10 mouse cellular contexts compared by ENCODE assay signal in genomic region chr4:134557626-134558249, GRCm38 (mm10). TPM values are rescaled to one million over a fixed set of nuclear protein-coding genes. Genes with fewer than 3 reads are reported as not detected.
A peak's percentile ranks its signal among the peaks of the same experiment; 100 is the strongest.
DNase-seq lines count a peak whose midpoint lies in the region; ATAC-seq lines count a peak whose summit lies in the region.
"Had no signal": no experiment of that assay in that cellular context is flagged by ENCODE, and none has a peak within 500 bp of the region (broad histone marks: within the 10 kb centered on the region; RNA-seq: fewer than 3 reads in every experiment).

No protein-coding gene starts in this region.

- peaks cover 5% of the 10 kb centered on the region; the same call in 1 of the 2 replicates for H3K4me1 ChIP-seq in kidney, embryonic 16.5 days (ENCODE audit: insufficient read depth, low read length)
- peaks cover 18% of the 10 kb centered on the region for H3K4me1 ChIP-seq in embryonic facial prominence, embryonic 15.5 days

- no peak for DNase-seq in kidney, adult 9 months
- DNase-seq in R1 (ENCODE audit: low read depth, low spot score) = peak; percentile 74
- DNase-seq in testis, postnatal 14 days (ENCODE audit: low spot score) = no peak
- DNase-seq in kidney, postnatal 10 days = no peak
- DNase-seq: lung, embryonic 14.5 days had no signal

- no peaks in the 10 kb centered on the region for H3K27me3 ChIP-seq in kidney, embryonic 16.5 days (ENCODE audit: insufficient read depth, low read length)
- no peaks in the 10 kb centered on the region for H3K27me3 ChIP-seq in embryonic facial prominence, embryonic 15.5 days

- peak overlapping the region; percentile 18; the same call in 1 of the 2 replicates for H3K27ac ChIP-seq in kidney, embryonic 16.5 days (ENCODE audit: low read length)
- H3K27ac ChIP-seq in embryonic facial prominence, embryonic 15.5 days (replicated peaks) = peak overlapping the region; percentile 78

- no peaks in the 10 kb centered on the region for H3K36me3 ChIP-seq in kidney, embryonic 16.5 days (ENCODE audit: insufficient read depth, low read length)
- no peaks in the 10 kb centered on the region for H3K36me3 ChIP-seq in embryonic facial prominence, embryonic 15.5 days

- 15% methylated on average over 16 of the region's 16 CpGs for WGBS in kidney, embryonic 16.5 days
- WGBS in embryonic facial prominence, embryonic 15.5 days = 12% methylated on average over 16 of the region's 16 CpGs

- H3K9me3 ChIP-seq in kidney, embryonic 16.5 days (ENCODE audit: low read length) = no peaks in the 10 kb centered on the region
- H3K9me3 ChIP-seq in embryonic facial prominence, embryonic 15.5 days (replicated peaks) = no peaks in the 10 kb centered on the region

- no peak; the same call in 1 of the 2 replicates for ATAC-seq in kidney, embryonic 16.5 days (ENCODE audit: low FRiP score, low TSS enrichment)
- ATAC-seq in embryonic facial prominence, embryonic 15.5 days (ENCODE audit: insufficient number of reproducible peaks, low FRiP score, low TSS enrichment, low read depth) = no peak
- peak; percentile 48 for ATAC-seq in megakaryocyte progenitor cell, adult 5-6 weeks (replicated peaks; ENCODE audit: poor library complexity)
- no peak for ATAC-seq in activated CD4-positive, CD25-positive, alpha-beta regulatory T cell, adult 4 months
- ATAC-seq: forebrain, embryonic 16.5 days had no signal

- no peak overlapping the region for H3K4me3 ChIP-seq in kidney, embryonic 16.5 days (ENCODE audit: low read length)
- H3K4me3 ChIP-seq in embryonic facial prominence, embryonic 15.5 days (replicated peaks) = no peak overlapping the region

- H3K4me2 ChIP-seq in kidney, embryonic 16.5 days (replicated peaks; ENCODE audit: low read depth, low read length) = no peak overlapping the region
- H3K4me2 ChIP-seq in embryonic facial prominence, embryonic 15.5 days (replicated peaks) = 0 out of 2 replicates have a peak overlapping the region, but pooled peaks have one; percentile 6
- H3K4me2 ChIP-seq: lung, embryonic 14.5 days had no signal

- H3K9ac ChIP-seq in kidney, embryonic 16.5 days (replicated peaks; ENCODE audit: low read length) = no peak overlapping the region
- H3K9ac ChIP-seq in embryonic facial prominence, embryonic 15.5 days = no peak overlapping the region
- H3K9ac ChIP-seq: lung, embryonic 14.5 days had no signal

RNA-seq across cellular contexts. Expression of gene Selenon, which starts 5.8 kb away (rescaled TPM):
- 9.5 and 9.7 TPM in 2 replicates for polyA plus RNA-seq in kidney, embryonic 16.5 days (2015; fragmentation: Nextera tagmentation; extraction: Ambion mirVana)
- 19.8 and 29.8 TPM in 2 replicates for polyA plus RNA-seq in embryonic facial prominence, embryonic 15.5 days (2015; fragmentation: Nextera tagmentation; extraction: Ambion mirVana)
- 31.0 and 32.8 TPM in 2 replicates for total RNA-seq in megakaryocyte progenitor cell, adult 5-6 weeks (2015)
- 6.0 and 7.0 TPM in 2 replicates for total RNA-seq in megakaryocyte progenitor cell, adult 5-6 weeks (2017)
- under 1 TPM in 1 of 2 experiments, not detected in 1; 0.48 TPM for polyA plus RNA-seq in activated CD4-positive, CD25-positive, alpha-beta regulatory T cell, adult 4 months (2017; shearing (Covaris generic))

RNA-seq across cellular contexts. Expression of gene Mtfr1l, which starts 22.6 kb away (rescaled TPM):
- polyA plus RNA-seq in kidney, embryonic 16.5 days (2015; fragmentation: Nextera tagmentation; extraction: Ambion mirVana) = 126 and 127 TPM in 2 replicates
- 111 and 116 TPM in 2 replicates for polyA plus RNA-seq in embryonic facial prominence, embryonic 15.5 days (2015; fragmentation: Nextera tagmentation; extraction: Ambion mirVana)
- total RNA-seq in megakaryocyte progenitor cell, adult 5-6 weeks (2015) = 59.1 and 69.8 TPM in 2 replicates
- total RNA-seq in megakaryocyte progenitor cell, adult 5-6 weeks (2017) = 42.7 and 51.0 TPM in 2 replicates
- 10 to 100 TPM; 86.0 to 87.7 TPM for polyA plus RNA-seq in activated CD4-positive, CD25-positive, alpha-beta regulatory T cell, adult 4 months (2017; shearing (Covaris generic))

RNA-seq across cellular contexts. Expression of gene Aunip, which starts 46.9 kb away (rescaled TPM):
- polyA plus RNA-seq in kidney, embryonic 16.5 days (2015; fragmentation: Nextera tagmentation; extraction: Ambion mirVana) = 15.1 and 16.3 TPM in 2 replicates
- polyA plus RNA-seq in embryonic facial prominence, embryonic 15.5 days (2015; fragmentation: Nextera tagmentation; extraction: Ambion mirVana) = 8.8 and 8.9 TPM in 2 replicates
- 11.8 and 14.6 TPM in 2 replicates for total RNA-seq in megakaryocyte progenitor cell, adult 5-6 weeks (2015)
- 24.3 and 30.6 TPM in 2 replicates for total RNA-seq in megakaryocyte progenitor cell, adult 5-6 weeks (2017)
- 1 to 10 TPM in 1 of 2 experiments, under 1 TPM in 1; 0.70 to 3.2 TPM for polyA plus RNA-seq in activated CD4-positive, CD25-positive, alpha-beta regulatory T cell, adult 4 months (2017; shearing (Covaris generic))
